Mouse (Mus musculus): ENCODE data around the gene Pms1. TPM values are rescaled to one million over a fixed set of nuclear protein-coding genes. Genes with fewer than 3 reads are reported as not detected.
"Not testable (repeated sequence)": the region's sequence is repeated elsewhere in the genome, so short reads cannot be mapped to it uniquely, and the experiment has no call there.

Gene Pms1
- 4.2 to 19.1 TPM (median 9.0 TPM) in 3 replicates for total RNA-seq (2017)

DNA sequence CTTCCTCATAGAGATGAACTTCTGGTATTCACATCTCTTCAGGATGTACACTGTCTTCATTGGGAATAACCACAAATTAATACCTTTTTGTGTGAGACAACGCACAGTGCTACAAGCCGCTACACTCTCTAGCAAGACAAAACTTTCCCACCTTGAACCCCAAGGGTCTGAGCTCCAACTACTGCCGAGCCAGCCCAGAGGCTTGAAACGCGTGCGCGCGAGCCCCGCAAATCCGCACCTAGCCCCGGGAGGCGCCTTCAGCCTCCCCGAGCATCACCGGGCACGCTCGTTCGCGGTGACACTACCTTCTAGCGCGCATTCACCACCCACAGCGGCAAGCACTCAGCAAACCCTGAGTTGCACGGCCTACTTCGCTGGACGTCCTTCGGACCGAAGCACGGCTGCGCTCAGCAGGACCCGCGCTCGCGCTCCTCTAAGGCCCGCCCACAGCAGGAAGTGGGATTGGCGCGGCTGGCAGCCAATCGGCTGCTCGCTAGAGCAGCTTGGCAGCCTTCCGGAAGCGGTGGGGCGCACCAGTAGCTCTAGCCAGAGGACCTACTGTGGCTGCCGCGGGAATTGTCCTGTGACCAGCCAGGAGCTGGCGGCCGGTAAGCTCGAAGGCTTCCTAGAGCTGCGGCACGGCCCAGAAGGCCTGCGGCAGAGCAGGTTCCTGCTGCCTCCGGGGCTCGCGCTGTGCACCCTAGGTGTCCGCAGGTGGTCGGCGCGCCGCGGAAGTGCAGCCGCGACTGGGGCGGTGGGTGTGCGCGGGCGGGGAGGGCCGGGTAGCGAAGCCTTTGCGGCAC is at the start of gene Pms1, which contains the start of the genes Ormdl1 and Gm28778:
TSS of gene Pms1 (minus strand) at position 438 of the 803 bp plus-strand sequence.
TSS of gene Ormdl1 (plus strand) at position 515 of the 803 bp plus-strand sequence.
TSS of gene Gm28778 (plus strand) at position 531 of the 803 bp plus-strand sequence.
- ATAC-seq (replicated peaks; ENCODE audit: insufficient number of reproducible peaks, low FRiP score, low TSS enrichment, poor library complexity, severe bottlenecking): peak; percentile 99

DNA sequence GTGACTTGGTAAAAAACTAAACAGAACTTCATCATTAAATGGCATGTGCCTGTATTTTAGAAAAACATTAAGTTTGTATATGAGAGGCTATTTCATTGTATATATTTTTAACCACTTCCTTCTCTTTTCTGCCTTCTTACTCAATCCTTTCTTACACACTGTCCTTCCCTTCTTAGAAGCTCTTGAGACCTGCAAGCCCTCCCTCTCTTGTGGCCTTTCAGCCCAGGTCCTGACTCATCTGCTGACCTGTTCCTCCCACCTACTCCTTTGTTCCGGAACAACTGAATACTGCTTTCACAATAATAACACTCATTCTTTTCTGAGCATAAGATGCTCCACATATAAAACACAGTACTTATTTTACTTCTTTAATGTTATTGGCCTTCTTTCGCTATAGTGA is 44.3 kb upstream of the Pms1 start:
- ATAC-seq (replicated peaks; ENCODE audit: insufficient number of reproducible peaks, low FRiP score, low TSS enrichment, poor library complexity, severe bottlenecking): no peak

DNA sequence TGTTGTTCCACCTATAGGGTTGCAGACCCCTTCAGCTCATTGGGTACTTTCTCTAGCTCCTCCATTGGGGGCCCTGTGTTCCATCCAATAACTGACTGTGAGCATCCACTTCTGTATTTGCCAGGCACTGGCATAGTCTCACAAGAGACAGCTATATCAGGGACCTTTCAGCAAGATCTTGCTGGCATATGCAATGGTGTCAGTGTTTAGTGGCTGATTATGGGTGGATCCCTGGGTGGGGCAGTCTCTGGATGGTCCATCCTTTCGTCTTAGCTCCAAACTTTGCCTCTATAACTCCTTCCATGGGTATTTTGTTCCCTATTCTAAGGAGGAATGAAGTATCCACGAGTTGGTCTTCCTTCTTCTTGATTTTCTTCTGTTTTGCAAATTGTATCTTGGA is 40.6 kb upstream of the Pms1 start:
- not testable (repeated sequence) for ATAC-seq (replicated peaks; ENCODE audit: insufficient number of reproducible peaks, low FRiP score, low TSS enrichment, poor library complexity, severe bottlenecking)

DNA sequence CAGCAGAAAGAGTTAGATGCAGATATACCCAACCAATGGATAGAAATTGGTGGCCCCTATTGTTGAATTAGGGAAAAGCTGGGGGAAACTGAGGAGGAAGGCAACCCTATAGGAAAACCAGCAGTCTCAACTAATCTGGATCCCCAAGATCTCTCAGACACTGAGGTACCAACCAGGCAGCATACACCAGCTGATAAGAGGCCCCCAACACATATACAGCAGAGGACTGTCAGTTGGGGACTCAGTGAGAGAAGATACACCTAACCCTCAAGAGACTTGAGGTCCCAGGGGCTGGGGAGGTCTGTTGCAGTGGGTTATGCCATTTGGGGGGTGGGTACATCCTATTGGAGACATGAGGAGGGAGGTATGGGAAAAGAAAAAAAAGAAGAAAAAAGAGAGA is 38.6 kb upstream of the Pms1 start:
- no peak for ATAC-seq (replicated peaks; ENCODE audit: insufficient number of reproducible peaks, low FRiP score, low TSS enrichment, poor library complexity, severe bottlenecking)

DNA sequence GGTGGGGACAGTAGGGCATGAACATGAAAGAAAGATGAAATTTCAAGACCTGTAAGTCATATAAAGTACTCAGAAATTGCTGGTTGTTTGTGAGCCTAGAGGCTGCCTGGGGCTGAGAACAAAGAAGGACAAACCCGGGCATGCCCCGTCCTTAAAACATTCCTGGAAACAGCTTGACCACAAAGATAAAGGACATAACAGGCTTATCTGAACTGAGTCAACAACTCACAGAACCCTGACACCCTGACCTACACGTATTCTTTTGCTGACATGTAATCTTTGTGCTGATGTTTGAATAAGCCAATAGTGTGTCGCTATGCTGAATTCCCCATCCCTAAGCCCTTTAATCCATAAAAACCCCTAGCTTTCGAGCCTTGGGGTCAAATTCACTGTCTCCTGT is 36.7 kb upstream of the Pms1 start:
- ATAC-seq (replicated peaks; ENCODE audit: insufficient number of reproducible peaks, low FRiP score, low TSS enrichment, poor library complexity, severe bottlenecking): not testable (repeated sequence)

DNA sequence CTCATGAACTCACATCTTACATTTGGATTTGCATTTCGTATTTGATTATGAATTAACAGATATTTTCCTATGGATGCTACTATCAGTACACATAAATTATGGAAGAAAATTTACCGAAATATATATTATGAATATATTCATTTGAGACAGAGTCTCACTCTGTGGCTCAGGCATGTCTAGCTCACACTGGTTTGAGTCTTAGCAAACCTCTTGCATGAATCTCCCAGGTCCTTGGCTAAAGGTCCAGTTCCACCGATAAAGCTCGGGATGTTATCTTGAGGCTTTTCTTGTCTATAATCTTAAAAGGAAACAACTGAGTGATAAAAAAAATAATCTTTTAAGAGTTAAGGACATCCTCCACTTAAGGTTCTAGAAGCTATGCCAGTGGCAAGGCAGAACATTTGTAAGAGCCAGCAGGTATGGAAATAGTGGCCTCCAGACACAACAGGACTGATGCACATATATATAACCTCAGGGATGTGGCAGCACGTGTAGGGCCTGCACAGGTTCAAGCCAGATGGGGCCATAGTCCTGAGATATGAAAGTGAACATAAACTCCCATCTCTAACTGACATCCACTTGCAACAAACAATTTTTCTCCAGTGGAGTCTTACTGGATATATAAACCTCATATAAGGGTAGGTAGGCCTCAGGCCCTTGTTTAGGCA is 28.1 kb upstream of the Pms1 start:
- no peak for ATAC-seq (replicated peaks; ENCODE audit: insufficient number of reproducible peaks, low FRiP score, low TSS enrichment, poor library complexity, severe bottlenecking)

DNA sequence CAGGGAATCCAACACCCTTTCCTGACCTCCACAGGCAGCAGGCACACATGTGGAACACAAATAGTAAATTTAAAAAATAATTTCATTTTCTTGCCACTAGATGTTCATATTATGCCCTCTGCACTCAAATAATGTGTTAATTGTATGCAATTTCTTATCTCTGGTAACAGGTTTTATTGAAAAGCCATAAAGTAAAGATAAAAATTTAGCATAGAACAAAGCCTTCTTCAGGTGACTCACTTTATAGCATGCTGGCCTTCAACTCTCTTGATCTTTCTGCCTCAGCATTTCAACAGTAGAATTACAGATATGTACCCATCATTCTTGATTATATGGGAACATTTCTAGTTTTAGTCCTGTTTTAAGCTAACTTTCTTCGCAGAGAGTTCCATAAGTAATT is 27.5 kb upstream of the Pms1 start:
- ATAC-seq (replicated peaks; ENCODE audit: insufficient number of reproducible peaks, low FRiP score, low TSS enrichment, poor library complexity, severe bottlenecking): no peak

DNA sequence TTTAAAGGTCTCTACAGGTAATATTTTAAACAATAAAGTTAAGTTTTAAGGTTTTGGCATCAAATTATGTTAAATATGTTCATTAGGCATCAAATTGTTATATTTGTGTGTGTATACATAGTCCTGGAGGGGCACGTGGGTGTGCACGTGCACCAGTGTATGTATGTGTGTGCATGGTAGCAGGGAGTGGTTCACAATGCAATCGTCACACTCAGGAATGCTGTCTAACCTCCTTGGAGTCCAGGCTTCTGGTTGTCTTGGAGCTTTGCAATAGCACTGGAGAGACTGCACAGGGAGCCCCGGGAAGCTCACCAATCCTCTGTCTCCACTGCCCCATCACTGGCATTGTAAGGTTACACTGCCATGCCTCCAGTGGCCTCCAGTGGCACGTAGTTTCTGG is 26.4 kb upstream of the Pms1 start:
- ATAC-seq (replicated peaks; ENCODE audit: insufficient number of reproducible peaks, low FRiP score, low TSS enrichment, poor library complexity, severe bottlenecking): no peak

DNA sequence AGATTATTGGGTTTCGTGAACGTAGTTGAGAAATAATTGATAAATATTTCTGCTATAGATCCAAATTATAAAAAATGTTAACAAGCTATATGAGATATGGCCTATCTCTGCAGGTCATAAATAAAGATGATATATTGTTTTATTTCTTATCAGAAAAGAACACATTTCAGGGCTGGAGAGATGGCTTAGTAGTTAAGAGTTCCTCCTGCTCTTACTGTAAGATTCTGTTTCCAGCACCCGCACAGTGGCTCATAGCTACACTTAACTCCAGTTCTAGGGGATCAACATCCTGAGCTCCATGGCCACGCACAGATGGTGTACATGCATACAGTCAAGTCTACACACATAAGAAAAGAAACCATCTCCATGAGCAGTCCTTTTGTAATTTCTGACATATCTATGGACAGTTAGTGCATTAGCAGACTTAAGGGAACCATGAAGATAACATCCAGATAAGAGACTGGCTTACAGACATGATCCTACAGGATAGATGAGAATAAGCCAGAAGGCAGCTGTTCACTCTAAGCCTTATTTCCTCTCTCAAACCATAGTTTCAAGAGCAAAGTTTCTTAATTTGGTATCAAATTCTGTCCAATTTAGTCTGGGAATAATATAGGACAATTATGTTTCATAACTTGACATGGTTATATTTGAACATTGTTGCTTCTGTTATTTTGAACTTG is 25.0 kb upstream of the Pms1 start:
- no peak for ATAC-seq (replicated peaks; ENCODE audit: insufficient number of reproducible peaks, low FRiP score, low TSS enrichment, poor library complexity, severe bottlenecking)

DNA sequence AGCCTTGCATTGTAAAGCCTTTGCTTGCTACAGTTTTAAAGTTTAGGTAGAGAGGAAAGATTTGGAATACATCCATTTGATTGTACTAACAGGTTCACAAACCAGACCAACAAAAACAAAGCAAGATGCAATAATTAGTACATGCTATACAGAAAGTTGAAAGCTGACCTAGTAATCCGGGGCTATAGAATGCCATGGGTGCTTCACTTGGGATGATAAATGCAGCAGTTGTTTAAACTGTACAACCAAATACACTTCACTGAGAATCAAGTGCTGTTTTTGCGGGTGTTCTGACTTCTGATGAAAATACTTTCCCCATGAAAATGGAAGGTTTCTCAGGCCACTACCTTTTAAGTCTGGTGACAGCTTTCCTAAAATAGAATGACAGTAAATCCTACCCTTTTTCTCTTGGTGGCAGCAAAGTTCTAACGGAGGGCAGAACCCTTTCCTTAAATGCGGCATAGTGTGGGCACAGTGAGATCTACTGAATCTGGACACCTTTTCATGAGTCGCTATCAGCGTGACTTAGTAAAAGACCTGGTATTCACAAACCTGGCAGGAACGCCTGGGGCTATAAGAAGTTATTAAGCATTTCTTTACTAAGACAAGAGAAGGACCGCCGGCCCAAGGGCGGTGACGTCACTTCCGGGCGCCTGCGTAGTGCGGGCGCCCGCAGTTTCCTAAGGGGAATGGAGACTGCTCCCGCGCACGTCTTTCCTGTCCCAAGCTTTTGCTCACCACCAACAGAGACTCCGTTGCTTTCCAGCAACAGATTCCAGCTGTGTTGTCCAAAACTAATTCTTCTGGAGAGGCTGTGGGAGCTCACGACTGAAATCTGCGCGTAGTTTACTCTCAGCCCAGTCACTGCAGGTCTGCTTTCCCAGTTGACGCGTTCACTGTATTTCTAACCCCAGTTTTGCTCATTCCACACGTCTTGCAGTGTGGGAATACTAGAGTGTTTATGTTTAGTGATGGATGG is 16.5 kb upstream of the Pms1 start, which contains the start of gene Osgepl1:
TSS of gene Osgepl1 (plus strand) at position 636 of the 979 bp plus-strand sequence.
- peak; percentile 73 for ATAC-seq (replicated peaks; ENCODE audit: insufficient number of reproducible peaks, low FRiP score, low TSS enrichment, poor library complexity, severe bottlenecking)

DNA sequence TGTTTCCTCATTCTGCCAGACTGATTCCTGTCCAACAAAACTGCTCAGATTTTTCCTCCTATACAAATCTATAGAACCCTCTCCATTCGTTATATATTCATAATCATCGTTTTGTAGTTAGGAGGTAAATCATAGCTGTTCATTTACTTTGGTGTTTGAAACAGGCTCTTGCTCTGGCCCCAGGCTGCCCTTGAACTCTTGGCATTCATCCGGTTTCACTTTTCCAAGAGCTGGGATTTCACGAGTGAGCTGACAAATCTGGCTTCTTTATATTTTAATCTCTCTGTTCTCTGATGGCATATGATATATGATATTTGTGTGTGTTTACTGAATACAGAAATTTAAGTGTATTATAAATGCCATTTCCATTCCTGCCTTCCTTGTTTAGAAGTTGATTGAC is 3.7 kb upstream of the Pms1 start:
- ATAC-seq (replicated peaks; ENCODE audit: insufficient number of reproducible peaks, low FRiP score, low TSS enrichment, poor library complexity, severe bottlenecking): no peak

DNA sequence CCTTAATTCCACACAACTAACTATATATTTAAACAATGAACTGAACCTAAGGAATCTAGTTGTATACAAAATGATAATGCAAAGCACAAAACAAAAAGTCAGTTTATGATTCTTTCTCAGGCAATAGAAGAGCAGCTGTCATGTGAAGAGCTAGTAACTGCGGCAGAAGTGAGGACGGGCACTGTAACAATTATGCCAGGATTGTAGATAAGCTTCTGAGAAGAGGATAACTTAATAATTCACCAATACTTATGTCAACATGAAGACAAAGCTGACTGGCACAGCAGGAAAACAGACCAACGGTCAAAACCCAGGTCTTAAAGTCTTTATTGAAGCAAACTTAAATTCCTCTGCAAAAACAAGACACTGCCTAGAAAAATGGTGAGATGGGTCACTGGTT is 5.6 kb downstream of the Pms1 start:
- no peak for ATAC-seq (replicated peaks; ENCODE audit: insufficient number of reproducible peaks, low FRiP score, low TSS enrichment, poor library complexity, severe bottlenecking)

DNA sequence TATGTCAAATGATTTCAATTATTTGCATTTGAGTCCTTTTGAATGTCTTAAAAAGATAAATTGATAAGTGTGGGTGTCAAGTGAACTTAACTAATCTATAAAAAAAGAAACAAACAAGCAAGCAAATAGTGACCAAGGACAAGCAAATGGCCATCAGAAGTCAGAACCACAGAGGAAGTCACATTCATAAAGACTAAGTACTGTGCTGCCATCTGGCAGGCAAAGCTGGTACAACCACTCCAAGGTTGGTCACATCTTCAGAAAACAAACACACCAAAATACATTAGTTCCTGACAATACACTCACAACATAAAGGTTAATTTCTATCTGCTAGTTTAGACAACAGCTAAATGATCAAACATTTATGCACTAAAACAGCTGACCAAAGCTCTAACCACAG is 24.2 kb downstream of the Pms1 start:
- no peak for ATAC-seq (replicated peaks; ENCODE audit: insufficient number of reproducible peaks, low FRiP score, low TSS enrichment, poor library complexity, severe bottlenecking)

DNA sequence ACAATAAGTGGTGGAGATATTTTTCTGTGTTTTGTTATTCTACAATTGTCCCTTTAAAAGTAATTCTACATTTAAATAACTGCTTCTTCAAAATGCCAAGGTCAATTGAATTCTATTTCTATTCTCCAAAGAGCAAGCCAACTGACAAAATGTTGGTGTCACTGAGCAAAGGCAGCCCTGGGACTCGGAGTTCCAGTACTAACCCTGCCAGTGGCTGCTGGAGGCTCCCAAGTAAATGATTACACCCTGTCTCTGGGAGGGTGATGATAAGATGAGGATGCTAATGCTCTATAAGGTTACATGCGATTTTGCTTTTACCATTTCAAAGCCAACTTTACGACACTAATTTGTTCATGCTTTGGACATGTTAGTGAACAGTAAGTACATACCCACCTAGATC is 26.9 kb downstream of the Pms1 start:
- no peak for ATAC-seq (replicated peaks; ENCODE audit: insufficient number of reproducible peaks, low FRiP score, low TSS enrichment, poor library complexity, severe bottlenecking)

DNA sequence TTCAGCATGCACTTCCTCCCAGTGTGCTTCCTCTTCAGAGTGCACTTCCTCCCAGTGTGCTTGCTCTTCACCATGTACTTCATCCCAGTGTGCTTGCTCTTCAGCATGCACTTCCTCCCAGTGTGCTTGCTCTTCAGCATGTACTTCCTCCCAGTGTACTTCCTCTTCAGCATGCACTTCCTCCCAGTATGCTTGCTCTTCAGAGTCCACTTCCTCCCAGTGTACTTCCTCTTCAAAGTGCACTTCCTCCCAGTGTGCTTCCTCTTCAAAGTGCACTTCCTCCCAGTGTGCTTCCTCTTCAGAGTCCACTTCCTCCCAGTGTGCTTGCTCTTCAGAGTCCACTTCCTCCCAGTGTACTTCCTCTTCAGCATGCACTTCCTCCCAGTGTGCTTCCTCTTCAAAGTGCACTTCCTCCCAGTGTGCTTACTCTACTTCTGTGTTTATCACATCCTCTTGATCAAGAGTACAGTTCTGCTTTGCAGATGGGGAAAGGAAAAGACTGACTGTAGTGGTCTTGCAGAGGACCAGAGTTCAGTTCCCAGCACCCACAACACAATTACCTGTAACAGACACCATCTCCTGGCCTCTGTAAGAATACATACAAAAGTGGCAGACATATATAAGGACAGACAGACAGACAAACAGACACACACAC is 31.7 kb downstream of the Pms1 start:
- ATAC-seq (replicated peaks; ENCODE audit: insufficient number of reproducible peaks, low FRiP score, low TSS enrichment, poor library complexity, severe bottlenecking): peak; percentile 52; the same call in 1 of the 2 replicates

DNA sequence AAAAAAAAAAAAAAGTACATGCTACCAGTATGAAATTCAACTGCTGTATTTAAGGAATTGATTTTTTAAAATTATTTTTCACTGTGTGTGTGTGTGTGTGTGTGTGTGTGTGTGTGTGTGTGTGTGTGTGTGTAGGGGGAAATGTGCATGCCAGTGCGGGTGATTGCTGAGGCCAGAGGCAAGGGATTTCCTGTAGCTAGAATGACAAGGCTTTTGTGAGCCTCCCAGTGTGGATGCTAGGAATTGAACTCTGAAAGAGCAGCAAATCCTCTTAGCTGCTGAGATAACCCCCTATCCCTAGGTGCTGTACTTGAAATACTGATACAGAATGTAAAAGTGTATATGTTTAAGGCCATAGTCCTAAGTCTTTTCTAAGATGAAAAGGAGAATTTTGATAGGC is 70.8 kb downstream of the Pms1 start:
- no peak for ATAC-seq (replicated peaks; ENCODE audit: insufficient number of reproducible peaks, low FRiP score, low TSS enrichment, poor library complexity, severe bottlenecking)

DNA sequence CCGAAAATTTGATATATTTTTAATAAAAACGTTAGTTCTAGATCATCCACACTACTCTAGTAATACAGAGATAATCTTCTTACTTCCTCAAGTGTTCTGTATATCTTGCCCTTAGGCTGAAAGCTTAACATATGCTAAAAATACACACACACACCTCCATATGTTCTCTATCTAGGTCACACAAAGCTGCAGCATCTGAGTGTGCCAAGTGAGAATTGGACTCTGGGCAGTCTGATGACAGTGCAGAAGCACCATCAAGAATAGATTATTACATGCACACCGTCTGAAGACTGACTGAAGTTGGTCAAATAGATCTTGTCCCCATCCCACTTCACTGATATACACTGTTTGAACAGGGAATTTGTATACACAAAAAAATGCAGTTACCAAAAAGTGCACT is 71.2 kb downstream of the Pms1 start:
- ATAC-seq (replicated peaks; ENCODE audit: insufficient number of reproducible peaks, low FRiP score, low TSS enrichment, poor library complexity, severe bottlenecking): no peak

DNA sequence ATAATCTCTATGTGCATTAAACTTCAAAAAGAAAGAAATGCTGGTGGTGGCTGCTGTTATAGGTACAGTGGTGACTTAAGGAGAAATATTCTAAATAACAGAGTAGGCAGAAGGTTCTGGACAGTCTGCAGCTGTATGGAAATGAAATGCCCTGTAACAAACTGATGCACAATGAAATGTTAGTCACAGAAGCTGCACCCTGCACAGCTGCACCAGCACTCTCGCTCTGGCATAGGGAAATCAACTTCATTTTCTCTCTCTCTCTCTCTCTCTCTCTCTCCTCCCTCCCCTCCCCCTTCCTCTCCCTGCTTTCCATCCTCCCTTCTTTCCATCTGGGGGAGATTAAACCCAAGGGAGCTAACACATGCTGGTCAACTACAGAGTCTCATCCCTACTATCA is 72.0 kb downstream of the Pms1 start:
- no peak for ATAC-seq (replicated peaks; ENCODE audit: insufficient number of reproducible peaks, low FRiP score, low TSS enrichment, poor library complexity, severe bottlenecking)
